Mouse (Mus musculus) MEL (cell line): ENCODE data around the gene Rasgef1b. TPM values are rescaled to one million over a fixed set of nuclear protein-coding genes. Genes with fewer than 3 reads are reported as not detected.

Experiments
- DNase-seq: peaks from one replicate; pipeline ENCODE4 v3.0.0; 2011; ENCODE audit warnings: low read depth, low spot score
- H3K27ac ChIP-seq: 2 replicates; pipeline ENCODE4 v1.5.1; 2012; ENCODE audit warnings: low read depth, mild to moderate bottlenecking, control low read depth, low read length, moderate library complexity; ENCODE audit not compliant: control insufficient read depth
- H3K27me3 ChIP-seq, 2 experiments: fragments of 150-350 bp in 1 of 2; sonication (generic) in 1 of 2; 2 replicates each; pipeline ENCODE4 v1.6.1; 2012; ENCODE audit warnings: low read length in 2 of 2, mild to moderate bottlenecking in 2 of 2, improper control_type of control experiment in 1 of 2, moderate library complexity in 1 of 2; ENCODE audit not compliant: insufficient read depth in 2 of 2, control insufficient read depth in 1 of 2
- H3K36me3 ChIP-seq, 2 experiments: 2 replicates each; pipeline ENCODE4 v1.6.1; 2012 to 2014; ENCODE audit warnings: low read length in 2 of 2, improper control_type of control experiment in 1 of 2, inconsistent platforms in 1 of 2, mild to moderate bottlenecking in 1 of 2; ENCODE audit not compliant: insufficient read depth in 2 of 2, control insufficient read depth in 1 of 2
- H3K4me1 ChIP-seq, 2 experiments: fragments of 150-350 bp in 1 of 2; sonication (generic) in 1 of 2; 2 replicates each; pipeline ENCODE4 v1.6.1; 2012; ENCODE audit warnings: low read length in 2 of 2, improper control_type of control experiment in 1 of 2, mild to moderate bottlenecking in 1 of 2; ENCODE audit not compliant: insufficient read depth in 2 of 2, control insufficient read depth in 1 of 2
- H3K4me3 ChIP-seq, 2 experiments: fragments of 150-350 bp in 1 of 2; sonication (generic) in 1 of 2; 2 replicates each; pipeline ENCODE4 v1.5.1; 2012; ENCODE audit warnings: low read depth in 2 of 2, low read length in 2 of 2, mild to moderate bottlenecking in 2 of 2, moderate library complexity in 2 of 2, control low read depth in 1 of 2, improper control_type of control experiment in 1 of 2; ENCODE audit not compliant: control insufficient read depth in 1 of 2, insufficient read depth in 1 of 2
- H3K79me2 ChIP-seq: 2 replicates; pipeline ENCODE4 v1.6.1; 2012; ENCODE audit warnings: mild to moderate bottlenecking, low read length, moderate library complexity; ENCODE audit not compliant: control insufficient read depth, poor library complexity, insufficient read depth
- H3K9ac ChIP-seq: 2 replicates; pipeline ENCODE4 v1.6.1; 2012; ENCODE audit warnings: low read depth, mild to moderate bottlenecking, control low read depth, low read length, moderate library complexity; ENCODE audit not compliant: control insufficient read depth, poor library complexity, severe bottlenecking
- H3K9me3 ChIP-seq: fragments of 150-350 bp; sonication (generic); replicated peaks from 2 replicates; pipeline ENCODE4 v1.6.1; 2012; ENCODE audit warnings: mild to moderate bottlenecking, low read length, improper control_type of control experiment, moderate library complexity; ENCODE audit not compliant: insufficient read depth
- CHD2 ChIP-seq: IDR thresholded peaks from 2 replicates; pipeline ENCODE4 v1.6.1; 2011; ENCODE audit warnings: low read length, improper control_type of control experiment
- CTCF ChIP-seq, 3 experiments: IDR thresholded peaks in 2 of 3; conservative IDR thresholded peaks in 1 of 3; 2 replicates each; pipeline ENCODE4 v1.5.1; 2011 to 2012; ENCODE audit warnings: low read length in 3 of 3, low read depth in 2 of 3, mild to moderate bottlenecking in 2 of 3, improper control_type of control experiment in 1 of 3, inconsistent platforms in 1 of 3, mixed read lengths in 1 of 3, moderate library complexity in 1 of 3; ENCODE audit not compliant: control insufficient read depth in 1 of 3, insufficient read depth in 1 of 3, poor library complexity in 1 of 3, severe bottlenecking in 1 of 3
- ELF1 ChIP-seq: IDR thresholded peaks from 2 replicates; pipeline ENCODE4 v1.6.1; 2014; ENCODE audit warnings: low read depth, mild to moderate bottlenecking, inconsistent platforms, low read length, improper control_type of control experiment, moderate library complexity
- EP300 ChIP-seq, 2 experiments: IDR thresholded peaks; 2 replicates each; pipeline ENCODE4 v1.6.1; 2011; ENCODE audit warnings: improper control_type of control experiment in 2 of 2, low read length in 2 of 2, low read depth in 1 of 2, mild to moderate bottlenecking in 1 of 2
- GABPA ChIP-seq: IDR thresholded peaks from 2 replicates; pipeline ENCODE4 v1.6.1; 2012; ENCODE audit warnings: low read depth, mild to moderate bottlenecking, inconsistent platforms, low read length, improper control_type of control experiment, moderate library complexity
- GATA1 ChIP-seq: IDR thresholded peaks from 2 replicates; pipeline ENCODE4 v1.6.1; 2011; ENCODE audit warnings: low read depth, low read length, improper control_type of control experiment
- HCFC1 ChIP-seq: IDR thresholded peaks from 2 replicates; pipeline ENCODE4 v1.6.1; 2012; ENCODE audit warnings: low read depth, mild to moderate bottlenecking, inconsistent platforms, low read length, improper control_type of control experiment, moderate library complexity
- JUND ChIP-seq: IDR thresholded peaks from 2 replicates; pipeline ENCODE4 v1.6.1; 2011; ENCODE audit warnings: low read depth, mild to moderate bottlenecking, improper control_type of control experiment, low read length
- KAT2A ChIP-seq: conservative IDR thresholded peaks from 2 replicates; pipeline ENCODE4 v1.6.1; 2012; ENCODE audit warnings: low read depth, low read length, improper control_type of control experiment, inconsistent platforms
- MAX ChIP-seq: IDR thresholded peaks from 2 replicates; pipeline ENCODE4 v1.6.1; 2011; ENCODE audit warnings: low read length, improper control_type of control experiment
- MAZ ChIP-seq: IDR thresholded peaks from 2 replicates; pipeline ENCODE4 v1.6.1; 2012; ENCODE audit warnings: low read depth, mild to moderate bottlenecking, inconsistent platforms, low read length, improper control_type of control experiment
- MEF2A ChIP-seq: IDR thresholded peaks from 2 replicates; pipeline ENCODE4 v1.6.1; 2014; ENCODE audit warnings: low read depth, mild to moderate bottlenecking, inconsistent platforms, low read length, improper control_type of control experiment; ENCODE audit not compliant: poor library complexity, insufficient replicate concordance, severe bottlenecking; ENCODE audit errors: extremely low read depth
- MXI1 ChIP-seq: IDR thresholded peaks from 2 replicates; pipeline ENCODE4 v1.6.1; 2011; ENCODE audit warnings: mild to moderate bottlenecking, low read depth, low read length, improper control_type of control experiment
- MYB ChIP-seq: IDR thresholded peaks from 2 replicates; pipeline ENCODE4 v1.6.1; 2011; ENCODE audit warnings: mild to moderate bottlenecking, low read depth, low read length, improper control_type of control experiment
- POLR2AphosphoS2 ChIP-seq: IDR thresholded peaks from 2 replicates; pipeline ENCODE4 v1.6.1; 2011; ENCODE audit warnings: low read length, improper control_type of control experiment
- POLR2AphosphoS5 ChIP-seq: IDR thresholded peaks from 2 replicates; pipeline ENCODE4 v1.6.1; 2012; ENCODE audit warnings: low read depth, borderline replicate concordance, mild to moderate bottlenecking, inconsistent platforms, low read length, moderate library complexity, mixed read lengths
- RAD21 ChIP-seq: IDR thresholded peaks from 2 replicates; pipeline ENCODE4 v1.6.1; 2011; ENCODE audit warnings: mild to moderate bottlenecking, low read depth, low read length, improper control_type of control experiment
- SIN3A ChIP-seq: IDR thresholded peaks from 2 replicates; pipeline ENCODE4 v1.6.1; 2012; ENCODE audit warnings: low read length, improper control_type of control experiment, inconsistent platforms
- SMC3 ChIP-seq: IDR thresholded peaks from 2 replicates; pipeline ENCODE4 v1.6.1; 2011; ENCODE audit warnings: low read depth, low read length, improper control_type of control experiment
- TBP ChIP-seq: IDR thresholded peaks from 2 replicates; pipeline ENCODE4 v1.8.0; 2011; ENCODE audit warnings: low read depth, low read length, improper control_type of control experiment
- UBTF ChIP-seq: IDR thresholded peaks from 2 replicates; pipeline ENCODE4 v1.6.1; 2012; ENCODE audit warnings: low read depth, mild to moderate bottlenecking, inconsistent platforms, low read length, improper control_type of control experiment, moderate library complexity, borderline replicate concordance; ENCODE audit not compliant: insufficient read depth
- USF1 ChIP-seq: IDR thresholded peaks from 2 replicates; pipeline ENCODE4 v1.6.1; 2014; ENCODE audit warnings: low read depth, mild to moderate bottlenecking, inconsistent platforms, low read length, improper control_type of control experiment, moderate library complexity
- USF2 ChIP-seq, 2 experiments: IDR thresholded peaks; 2 replicates each; pipeline ENCODE4 v1.6.1; 2011 to 2012; ENCODE audit warnings: improper control_type of control experiment in 2 of 2, low read length in 2 of 2, borderline replicate concordance in 1 of 2, inconsistent platforms in 1 of 2, low read depth in 1 of 2, mild to moderate bottlenecking in 1 of 2; ENCODE audit not compliant: insufficient read depth in 1 of 2
- ZC3H11A ChIP-seq: IDR thresholded peaks from 2 replicates; pipeline ENCODE4 v1.6.1; 2012; ENCODE audit warnings: low read depth, mild to moderate bottlenecking, inconsistent platforms, low read length, improper control_type of control experiment
- ZKSCAN1 ChIP-seq: IDR thresholded peaks from 2 replicates; pipeline ENCODE4 v1.6.1; 2012; ENCODE audit warnings: low read depth, mild to moderate bottlenecking, inconsistent platforms, low read length, improper control_type of control experiment, moderate library complexity
- ZMIZ1 ChIP-seq: IDR thresholded peaks from 2 replicates; pipeline ENCODE4 v1.6.1; 2012; ENCODE audit warnings: low read depth, mild to moderate bottlenecking, inconsistent platforms, low read length, improper control_type of control experiment, moderate library complexity
- polyA plus RNA-seq, 2 experiments: library from polyadenylated mRNA; stranded (reverse) in 1 of 2; unstranded in 1 of 2; fragments of >175 nt in 1 of 2; fragments of >200 nt in 1 of 2; gene quantifications; 2 replicates each; pipeline versions ENCODE4 v1.2.1 to v1.2.4; 2012; ENCODE audit warnings: low replicate concordance in 2 of 2, low read depth in 1 of 2; ENCODE audit not compliant: insufficient read length in 2 of 2, insufficient read depth in 1 of 2, missing spikeins in 1 of 2
- total RNA-seq: library from RNA; depleted of rRNA; stranded (reverse); fragments of 300-350 nt; gene quantifications from 2 replicates; pipeline ENCODE4 v1.2.3, GENCODE M21; 2012

The Rasgef1b gene
- total and polyA plus RNA-seq, 3 experiments = not detected

DNA sequence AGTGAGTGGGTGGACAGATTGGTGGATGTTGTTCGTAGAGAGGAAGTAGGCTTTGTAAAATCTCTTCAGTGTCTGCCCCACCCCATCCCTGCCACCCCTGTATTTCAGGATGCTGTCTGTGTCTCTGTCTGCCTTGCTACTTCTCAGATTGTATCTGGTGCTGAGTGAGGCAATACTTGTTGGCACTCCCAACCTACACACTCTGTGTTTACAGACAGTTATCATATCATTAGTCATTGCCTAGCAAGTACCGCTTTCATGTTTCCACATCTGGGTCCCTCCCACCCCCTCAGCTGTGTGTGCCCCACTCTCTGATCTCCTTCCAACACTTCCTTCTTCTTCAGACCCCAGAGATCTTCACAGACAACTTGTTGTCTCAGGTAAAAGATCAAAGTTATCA, 525.4 kb downstream of the Rasgef1b start:
- H3K79me2 ChIP-seq = no peaks in the 10 kb centered on the region
- no peaks in the 10 kb centered on the region for H3K27me3 ChIP-seq
- TF ChIP-seq ZKSCAN1 = no peak
- TF ChIP-seq MEF2A = no peak
- no peak for TF ChIP-seq USF1
- TF ChIP-seq JUND = no peak
- TF ChIP-seq MAZ = no peak
- no peak for TF ChIP-seq HCFC1
- TF ChIP-seq KAT2A = no peak
- no peak for TF ChIP-seq RAD21
- TF ChIP-seq CHD2 = no peak
- no peak for TF ChIP-seq USF2 (IDR thresholded peaks at IDR 0.05; ENCODE audit: borderline replicate concordance in 1 of 2, insufficient read depth in 1 of 2, low read depth in 1 of 2, low read length in 2 of 2)
- no peak for TF ChIP-seq GATA1
- TF ChIP-seq MXI1 = no peak
- TF ChIP-seq POLR2AphosphoS2 = no peak
- no peak for TF ChIP-seq ELF1
- TF ChIP-seq GABPA = no peak
- TF ChIP-seq ZMIZ1 = no peak
- no peak for TF ChIP-seq MYB
- TF ChIP-seq SIN3A = no peak
- no peak for TF ChIP-seq TBP
- H3K4me3 ChIP-seq = no peak overlapping the region
- H3K36me3 ChIP-seq = no peaks in the 10 kb centered on the region
- no peak overlapping the region for H3K27ac ChIP-seq
- DNase-seq = no peak
- H3K9ac ChIP-seq = no peak overlapping the region
- H3K9me3 ChIP-seq = no peaks in the 10 kb centered on the region
- H3K4me1 ChIP-seq = no peaks in the 10 kb centered on the region

DNA sequence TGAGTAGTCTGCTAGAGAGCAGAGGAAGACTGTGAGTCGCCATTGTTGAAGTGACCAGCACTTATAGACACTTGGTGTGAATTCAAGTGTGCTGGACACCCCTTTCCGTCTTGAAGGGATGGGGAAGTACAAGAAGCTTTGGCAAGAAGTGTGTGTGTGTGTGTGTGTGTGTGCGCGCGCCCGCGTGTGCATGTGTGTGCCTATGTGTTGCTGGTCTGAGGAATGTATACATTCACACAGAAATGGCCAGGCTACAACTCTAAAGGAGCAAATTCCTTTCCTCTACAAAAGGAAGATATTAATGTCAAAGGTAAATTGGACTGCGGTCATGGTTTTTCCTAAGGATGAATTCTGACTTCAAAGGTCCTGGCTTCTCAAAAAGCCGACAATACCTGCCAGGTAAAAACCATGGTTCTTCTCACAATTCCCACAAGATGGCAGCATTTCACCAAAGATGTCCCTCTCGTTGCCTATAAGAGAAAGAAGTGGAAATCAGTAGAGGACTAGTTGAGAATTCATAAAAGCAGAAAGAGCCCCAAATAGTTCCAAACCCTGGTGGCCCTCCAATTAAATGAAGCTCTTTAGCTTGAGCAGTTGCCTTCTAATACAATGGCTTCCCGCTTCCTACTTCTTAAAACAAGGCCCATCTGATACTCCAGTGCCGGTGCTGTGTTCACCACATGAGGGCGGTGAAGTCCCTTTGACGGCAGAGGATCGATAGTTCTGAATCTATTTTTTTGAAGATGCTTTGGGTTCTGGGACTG, 526.6 kb downstream of the Rasgef1b start:
- Histone ChIP-seq H3K36me3 (no peaks in the 10 kb centered on the region), H3K4me3 (no peak overlapping the region), H3K27ac (no peak overlapping the region), H3K9me3 (no peaks in the 10 kb centered on the region), H3K9ac (no peak overlapping the region), H3K79me2 (no peaks in the 10 kb centered on the region), H3K27me3 (no peaks in the 10 kb centered on the region), H3K4me1 (no peaks in the 10 kb centered on the region)
- TF ChIP-seq USF2 (IDR thresholded peaks at IDR 0.05; ENCODE audit: borderline replicate concordance in 1 of 2, insufficient read depth in 1 of 2, low read depth in 1 of 2, low read length in 2 of 2) (no peak), MAX (no peak), ZMIZ1 (no peak), UBTF (no peak), CTCF (IDR thresholded peaks at IDR 0.05 in 2 of 3, conservative IDR thresholded peaks at IDR 0.05 in 1 of 3; ENCODE audit: control insufficient read depth in 1 of 3, insufficient read depth in 1 of 3, low read depth in 2 of 3, low read length in 3 of 3, poor library complexity in 1 of 3, severe bottlenecking in 1 of 3) (peak in 2 of 3 experiments; percentile 10 to 38; a peak in 2 of 6 replicates), EP300 (IDR thresholded peaks at IDR 0.05; ENCODE audit: low read depth in 1 of 2, low read length in 2 of 2) (no peak), SMC3 (peak; percentile 27; the same call in 1 of the 2 replicates), MEF2A (no peak), ZKSCAN1 (no peak), POLR2AphosphoS5 (no peak), RAD21 (peak; percentile 44), HCFC1 (no peak), ZC3H11A (no peak)
- DNase-seq = peak; percentile 12
